Mouse (Mus musculus): ENCODE measurements around the gene Ndufv3.
"Not testable (repeated sequence)": the region's sequence is repeated elsewhere in the genome, so short reads cannot be mapped to it uniquely, and the experiment has no call there.

Ndufv3 gene

DNA sequence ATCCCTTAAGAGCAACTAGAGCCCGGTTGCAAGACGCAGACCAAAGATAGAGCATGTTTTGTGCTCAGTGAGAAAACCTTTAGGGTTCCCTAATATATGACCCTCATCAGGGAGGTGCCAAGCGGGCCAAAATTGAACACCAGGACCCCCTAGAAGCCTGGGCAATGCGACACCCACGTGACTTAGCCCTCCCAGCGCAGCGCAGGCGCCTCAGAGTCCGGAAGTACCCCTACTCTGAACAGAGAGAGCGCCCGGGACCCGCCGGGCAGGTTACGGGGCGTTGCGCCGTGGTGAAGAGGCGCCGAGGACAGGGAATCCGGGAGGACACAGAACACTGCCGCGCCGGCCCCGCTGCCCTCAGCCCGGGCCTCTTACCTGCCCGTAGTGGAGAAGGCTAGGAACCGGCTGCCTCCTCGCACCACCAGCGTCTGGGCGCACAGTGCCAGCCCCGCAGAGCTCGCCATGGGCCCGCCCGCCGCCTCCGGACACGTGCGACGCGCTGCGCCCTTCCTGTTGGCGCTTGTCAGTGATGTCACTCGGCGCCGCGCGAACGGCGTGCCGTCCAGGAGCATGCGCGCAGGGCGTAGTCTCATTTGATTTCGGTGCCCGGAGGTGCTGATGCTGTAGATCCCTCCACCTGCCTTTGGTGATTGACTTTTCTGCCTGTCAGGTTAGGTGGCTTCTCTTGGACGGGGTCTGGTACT, 8.0 kb upstream of the Ndufv3 start:
- peak; percentile 75 to 78 for DNase-seq (ENCODE audit: low spot score in 2 of 2)

DNA sequence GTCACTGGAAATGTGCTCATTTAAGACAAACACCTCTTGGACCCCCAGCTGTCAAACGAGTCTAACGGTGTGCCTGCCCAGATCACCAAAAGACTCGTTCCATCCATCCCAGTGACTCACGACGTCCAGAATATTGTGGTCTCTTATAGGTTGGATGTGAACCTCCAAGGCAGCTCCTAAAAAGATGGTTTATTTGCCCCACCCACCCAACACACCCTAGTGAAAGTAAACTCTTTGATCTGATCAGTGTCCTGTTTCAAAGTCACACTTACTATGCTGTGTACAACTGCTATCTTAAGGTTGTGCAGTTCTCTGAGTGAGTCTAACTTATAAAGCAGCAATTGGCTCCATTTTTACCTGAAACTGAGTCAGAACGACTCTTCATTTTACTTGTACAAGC, 7.3 kb upstream of the Ndufv3 start:
- DNase-seq (ENCODE audit: low spot score in 2 of 2), result no peak

DNA sequence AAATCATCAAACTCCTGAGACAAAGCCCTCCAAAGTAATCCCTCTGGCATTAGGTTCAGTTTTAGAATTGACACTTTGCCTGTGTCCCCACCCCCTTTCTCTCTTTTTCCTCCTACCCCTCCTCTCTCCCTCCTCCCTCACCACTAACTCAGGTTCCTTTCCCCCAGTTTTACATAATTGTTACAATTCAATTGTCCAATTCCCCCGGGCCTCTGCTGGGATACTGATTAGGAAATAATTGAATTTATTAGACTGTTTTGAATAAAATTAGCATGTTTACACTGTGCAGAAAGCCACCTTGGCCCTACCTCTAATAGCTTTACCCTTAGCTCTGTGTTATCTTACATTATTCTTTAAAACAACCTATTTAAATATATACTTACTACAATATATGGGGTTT, 5.2 kb upstream of the Ndufv3 start:
- DNase-seq (ENCODE audit: low spot score in 2 of 2), result no peak

DNA sequence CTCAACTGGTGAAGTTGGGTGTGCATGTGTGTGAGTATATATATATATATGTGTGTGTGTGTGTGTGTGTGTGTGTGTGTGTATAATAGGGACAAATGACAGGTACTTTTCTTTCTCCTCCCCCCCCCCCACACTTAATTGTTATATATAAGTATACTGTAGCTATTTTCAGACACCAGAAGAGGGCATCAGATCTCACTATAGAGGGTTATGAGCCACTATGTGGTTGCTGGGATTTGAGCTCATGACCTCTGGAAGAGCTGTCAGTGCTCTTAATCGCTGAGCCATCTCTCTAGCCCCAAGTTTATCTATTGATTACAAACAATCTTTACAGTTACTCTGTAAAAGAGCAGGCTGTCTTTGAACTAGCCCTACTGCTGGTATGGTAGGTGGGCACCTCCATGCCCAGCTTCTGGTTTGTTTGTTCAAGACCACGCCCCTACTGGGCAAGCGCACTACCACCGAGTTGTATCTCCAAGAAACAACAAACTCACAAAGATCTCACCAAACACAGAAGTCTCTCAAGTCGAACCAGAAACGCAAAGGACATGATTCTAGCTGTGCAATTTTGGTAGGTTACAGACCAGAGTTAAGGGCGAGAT, 470 bp upstream of the Ndufv3 start:
- DNase-seq (ENCODE audit: low spot score in 2 of 2), result no peak

DNA sequence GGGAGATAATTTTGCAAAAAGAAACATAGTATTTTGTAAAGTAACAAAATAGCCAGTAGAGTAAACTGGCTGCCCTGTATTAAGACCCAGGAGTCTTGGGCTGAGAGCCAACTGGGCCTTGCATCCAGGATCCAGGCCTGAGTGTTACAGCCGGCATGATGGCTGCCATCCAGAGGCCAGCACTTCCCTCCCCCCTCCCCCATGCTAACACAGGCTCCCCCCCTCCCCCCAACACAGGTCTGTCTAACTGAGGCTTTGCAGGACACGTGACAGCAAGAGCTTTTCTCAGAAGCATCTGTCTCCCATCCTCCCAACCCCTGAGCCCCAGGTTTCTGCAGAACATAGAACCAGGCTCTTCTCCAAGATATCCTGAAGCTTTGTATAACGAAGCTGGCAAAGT, 980 bp downstream of the Ndufv3 start:
- DNase-seq (ENCODE audit: low spot score in 2 of 2), result no peak

DNA sequence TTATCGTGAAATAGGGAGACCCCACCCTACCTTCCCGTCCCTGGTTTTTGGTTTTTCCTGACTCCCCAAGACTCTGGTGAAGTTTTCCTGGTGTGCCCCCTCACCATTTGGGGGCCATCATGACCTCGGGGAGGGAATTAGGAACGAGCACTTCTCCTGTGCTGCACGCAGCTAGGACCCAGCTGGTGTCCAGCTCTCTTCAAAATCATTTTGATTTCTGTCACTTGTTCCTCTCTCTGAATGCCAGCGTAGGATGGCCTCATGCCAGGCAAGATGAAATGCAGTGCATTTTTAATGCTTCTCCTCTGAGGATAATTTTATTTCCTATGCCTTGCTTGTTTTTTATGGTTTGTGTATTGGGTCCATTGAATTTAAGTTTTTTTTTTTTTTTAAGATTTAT, 2.0 kb downstream of the Ndufv3 start:
- DNase-seq (ENCODE audit: low spot score in 2 of 2), result no peak

DNA sequence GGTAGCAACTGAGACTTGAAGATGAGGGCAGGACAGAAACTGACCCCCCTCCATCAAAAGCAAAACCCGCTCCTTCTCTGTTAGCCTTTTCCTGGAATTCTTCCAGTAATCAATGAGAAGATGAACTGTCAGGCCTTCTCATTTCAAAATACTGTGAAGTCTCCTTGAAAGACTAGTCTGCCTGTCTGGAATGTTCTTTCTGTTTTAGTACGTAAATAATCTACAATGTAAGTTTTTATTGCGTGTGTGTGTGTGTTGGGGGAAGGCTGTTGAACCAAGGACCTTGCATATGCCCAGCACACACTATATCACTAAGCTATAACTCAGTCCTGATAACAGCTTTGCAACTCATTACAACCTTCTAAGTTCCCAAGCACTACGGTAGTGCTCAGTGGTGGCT, 5.2 kb downstream of the Ndufv3 start:
- DNase-seq (ENCODE audit: low spot score in 2 of 2), result no peak

DNA sequence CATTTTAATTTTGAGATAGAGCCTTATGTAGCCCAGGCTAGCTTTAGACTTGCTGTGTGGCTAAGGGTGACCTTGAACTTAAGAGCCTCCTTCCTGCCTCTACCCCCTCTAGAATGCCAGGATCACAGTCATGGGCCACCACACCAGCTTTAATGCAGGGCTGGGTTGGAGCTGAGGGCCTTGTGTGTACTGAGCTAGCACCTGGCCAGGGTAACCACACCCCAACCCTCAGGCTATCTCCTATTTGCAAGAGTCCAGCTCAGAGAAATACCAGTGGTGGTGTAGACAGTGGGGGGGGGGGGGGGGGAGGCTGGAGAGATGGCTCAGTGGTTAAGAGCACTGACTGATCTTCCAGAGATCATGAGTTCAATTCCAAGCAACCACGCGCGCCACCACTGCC, 5.9 kb downstream of the Ndufv3 start:
- no peak for DNase-seq (ENCODE audit: low spot score in 2 of 2)

DNA sequence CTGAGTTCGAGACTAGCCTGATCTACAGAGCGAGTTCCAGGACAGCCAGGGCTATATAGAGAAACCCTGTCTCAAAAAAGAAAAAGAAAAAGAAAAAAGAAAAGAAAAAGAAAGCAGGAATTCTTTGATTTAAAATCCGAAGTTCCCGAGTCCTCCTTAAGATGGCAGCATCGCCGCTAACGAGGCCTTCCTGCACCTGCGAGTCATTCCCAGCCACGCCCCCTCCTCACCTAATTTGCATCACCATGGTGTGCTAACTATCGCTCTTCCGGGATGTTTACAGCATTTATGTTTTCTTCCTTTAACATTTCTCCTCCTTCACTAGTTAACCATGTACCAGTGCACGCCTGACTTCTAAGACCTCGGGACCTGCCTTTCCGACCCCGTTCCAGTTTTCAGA, 9.4 kb downstream of the Ndufv3 start:
- DNase-seq (ENCODE audit: low spot score in 2 of 2), result peak in 1 of 2 experiments; percentile 24

DNA sequence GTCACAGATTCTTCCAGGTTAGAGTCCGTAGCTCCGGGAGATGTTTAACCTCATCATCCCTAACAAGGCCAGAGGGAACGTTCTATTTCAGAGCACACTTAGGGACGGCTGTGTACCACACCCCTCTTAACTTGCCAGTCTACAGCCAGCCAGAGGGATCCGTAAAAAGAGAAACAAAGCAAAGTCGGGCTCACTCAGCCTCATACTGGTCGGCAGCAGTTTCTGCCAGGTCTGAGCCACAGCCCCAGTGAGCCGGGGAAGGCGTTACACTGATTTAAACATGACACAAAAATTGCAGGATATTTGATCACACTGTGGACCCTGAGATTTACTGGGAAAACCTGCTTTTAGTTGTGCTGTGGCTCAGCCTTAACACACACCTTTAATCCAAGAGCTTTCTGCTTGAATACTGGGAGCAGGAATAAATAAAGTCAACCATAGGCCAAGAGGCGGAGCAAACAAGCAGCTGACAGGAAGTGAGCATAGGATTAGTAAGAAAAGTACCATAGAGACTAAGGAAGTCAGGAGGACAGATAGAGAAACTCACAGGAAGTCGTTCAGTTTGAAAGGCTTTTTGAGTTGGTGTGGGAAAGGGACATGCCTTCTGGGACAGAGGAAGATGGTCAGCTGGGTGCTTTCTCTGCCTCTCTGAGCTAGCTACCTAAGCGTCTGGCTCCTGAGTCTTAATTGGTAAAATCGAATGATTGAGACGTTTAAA, 11.7 kb downstream of the Ndufv3 start:
- DNase-seq (ENCODE audit: low spot score in 2 of 2), result no peak

DNA sequence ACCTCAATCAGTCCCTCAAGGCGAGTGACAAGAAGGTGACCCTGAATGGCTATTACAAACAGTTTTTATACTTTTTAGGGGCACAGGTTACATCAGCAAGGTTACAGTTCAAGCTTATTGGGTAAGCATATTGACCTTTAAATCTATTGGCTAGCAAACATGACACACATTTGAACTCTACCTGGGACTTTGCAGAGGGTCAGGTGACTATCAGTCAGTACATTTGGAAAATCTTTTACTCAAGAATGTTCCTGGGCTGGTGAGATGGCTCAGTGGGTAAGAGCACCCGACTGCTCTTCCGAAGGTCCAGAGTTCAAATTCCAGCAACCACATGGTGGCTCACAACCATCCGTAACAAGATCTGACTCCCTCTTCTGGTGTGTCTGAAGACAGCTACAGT, 12.4 kb downstream of the Ndufv3 start:
- DNase-seq (ENCODE audit: low spot score in 2 of 2), result not testable (repeated sequence)

DNA sequence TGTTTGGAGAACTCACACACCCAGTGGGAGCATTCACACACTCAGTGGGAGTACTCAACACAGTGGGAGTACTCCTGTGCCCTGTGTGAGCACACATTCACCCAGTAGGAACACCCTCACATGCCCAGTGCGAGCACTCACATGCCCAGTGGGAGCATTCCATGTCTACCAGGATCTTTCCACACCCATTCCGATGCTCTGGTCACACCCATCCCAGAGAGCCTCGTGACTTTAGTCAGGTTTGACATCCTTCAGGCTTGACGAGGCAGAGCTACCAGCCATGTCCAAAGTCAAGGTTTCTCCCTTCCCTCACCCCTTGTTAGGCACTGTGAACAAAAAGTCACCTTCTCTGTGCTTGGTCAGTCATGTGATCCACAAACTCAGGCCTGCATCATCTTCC, 15.4 kb downstream of the Ndufv3 start:
- no peak for DNase-seq (ENCODE audit: low spot score in 2 of 2)

DNA sequence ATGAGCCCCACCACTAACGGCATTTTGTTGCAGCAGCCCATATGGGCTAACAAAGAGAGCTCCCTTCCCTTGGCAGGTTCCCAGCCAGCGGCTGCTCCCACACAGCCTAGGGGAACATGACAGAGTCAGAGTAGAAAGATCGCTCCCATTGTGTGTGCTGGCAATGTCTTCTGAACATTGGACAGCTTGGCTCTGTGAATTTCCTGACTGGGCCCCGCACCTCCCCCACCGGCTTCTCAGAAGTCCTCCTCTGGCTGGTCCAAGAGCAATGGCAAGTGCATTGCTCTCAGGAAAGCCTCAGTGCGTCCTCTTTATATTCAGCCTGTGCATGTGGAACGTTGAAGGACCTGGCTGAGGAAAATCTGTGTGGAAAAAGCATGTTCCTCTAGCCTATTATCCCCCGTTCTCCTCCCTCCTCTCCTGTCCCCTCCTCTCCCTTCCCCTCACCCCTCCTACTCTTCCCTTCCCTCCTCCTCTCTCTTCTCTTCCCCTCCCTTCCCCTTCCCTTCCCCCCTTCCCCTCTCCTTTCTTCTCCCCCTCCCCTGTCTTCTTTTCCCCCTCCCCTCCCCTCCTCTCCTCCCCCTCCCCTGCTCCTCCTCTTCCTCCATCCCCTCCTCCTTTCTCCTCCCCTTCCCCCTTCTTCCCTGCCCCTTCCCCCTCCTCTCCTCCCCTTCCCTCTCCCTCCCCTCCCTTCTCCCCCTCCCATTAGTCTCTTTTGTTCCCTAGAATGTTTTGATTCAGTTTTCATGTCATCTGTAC, 16.1 kb downstream of the Ndufv3 start:
- no peak for DNase-seq (ENCODE audit: low spot score in 2 of 2)

DNA sequence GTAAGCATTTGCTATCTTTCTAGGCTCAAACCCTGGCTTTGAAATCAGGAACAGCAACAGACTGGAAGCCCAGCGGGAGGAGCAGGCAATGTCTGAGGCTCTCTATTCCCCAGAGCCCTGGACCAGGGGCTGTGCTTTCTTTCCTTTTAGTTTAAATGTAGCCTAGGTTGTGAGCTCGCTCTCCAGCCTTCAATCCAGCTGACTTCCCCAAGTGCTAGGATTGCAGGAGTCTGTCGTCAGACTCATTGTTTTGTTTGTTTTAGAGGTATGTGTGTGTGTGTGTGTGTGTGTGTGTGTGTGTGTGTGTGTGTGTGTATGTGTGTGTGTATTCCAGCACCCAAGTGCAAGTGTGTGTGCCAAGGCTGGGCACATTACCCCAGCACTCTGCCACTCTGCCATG, 20.2 kb downstream of the Ndufv3 start:
- DNase-seq (ENCODE audit: low spot score in 2 of 2), result no peak

DNA sequence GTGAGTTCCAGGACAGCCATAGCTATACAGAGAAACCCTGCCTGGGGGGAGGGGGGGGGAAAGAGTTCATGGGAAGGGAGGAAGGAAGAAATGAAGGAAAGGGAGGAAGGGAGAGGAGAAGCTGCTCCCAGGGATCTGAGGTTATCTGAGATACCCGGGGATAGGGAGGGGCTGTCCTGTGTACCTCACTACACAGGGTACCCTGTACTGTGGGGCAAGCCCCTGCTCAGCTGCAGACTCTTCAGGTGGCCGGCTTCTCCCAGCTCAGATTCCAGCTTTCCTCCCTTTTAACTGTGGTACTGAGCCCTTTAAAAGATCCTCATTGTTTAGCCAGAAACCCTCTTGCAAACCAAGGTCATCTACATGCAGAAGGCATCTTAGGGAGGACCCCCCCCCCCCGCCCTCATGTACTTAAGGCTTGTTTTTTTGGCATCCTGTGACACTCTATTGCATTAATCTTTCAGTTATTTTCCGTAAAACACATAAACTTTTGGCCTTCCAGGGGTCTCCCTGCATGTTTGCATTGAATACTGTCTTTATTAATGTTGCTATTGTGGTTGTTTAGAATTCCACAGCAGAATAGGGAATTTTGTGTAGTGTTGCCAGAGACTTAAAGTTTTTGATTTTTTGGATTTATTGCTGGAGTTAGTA, 21.0 kb downstream of the Ndufv3 start:
- no peak for DNase-seq (ENCODE audit: low spot score in 2 of 2)

DNA sequence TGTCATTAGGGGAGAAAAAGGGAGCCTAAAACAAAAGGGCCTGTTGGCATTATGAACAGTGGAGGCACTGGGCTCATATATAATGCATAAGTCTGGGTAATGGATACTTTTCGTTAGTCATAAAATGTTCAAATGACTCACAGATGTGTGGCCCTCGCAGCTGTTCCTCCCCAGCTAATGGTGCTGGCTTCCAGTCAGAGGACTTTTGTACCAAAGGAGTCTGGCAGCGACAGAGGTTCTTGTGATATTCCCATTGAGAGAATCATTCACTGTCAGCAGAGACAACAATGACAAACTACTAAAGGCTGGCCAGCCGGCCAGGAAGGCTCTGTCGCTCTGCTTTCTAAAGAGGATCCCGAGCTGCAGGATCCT, 21.5 kb downstream of the Ndufv3 start:
- DNase-seq (ENCODE audit: low spot score in 2 of 2), result no peak

DNA sequence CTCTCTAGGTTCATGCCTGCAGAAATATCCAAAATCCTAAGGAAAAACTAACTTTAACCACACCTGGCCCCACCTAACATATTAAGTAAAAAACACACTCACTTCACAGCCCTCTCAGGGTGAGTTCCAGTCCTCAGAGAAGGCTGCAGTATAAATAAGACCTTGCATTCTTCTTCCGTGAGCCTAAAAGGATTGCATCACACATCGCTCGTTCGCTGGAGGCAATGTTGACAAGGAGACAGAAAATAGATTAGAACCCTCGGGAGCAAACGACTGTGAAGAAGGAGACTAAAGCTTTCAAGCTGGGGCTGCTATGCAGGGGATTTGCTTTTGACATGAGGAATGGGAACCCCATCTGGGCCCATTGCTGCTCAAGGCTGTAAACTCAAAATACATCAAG, 23.7 kb downstream of the Ndufv3 start:
- no peak for DNase-seq (ENCODE audit: low spot score in 2 of 2)

DNA sequence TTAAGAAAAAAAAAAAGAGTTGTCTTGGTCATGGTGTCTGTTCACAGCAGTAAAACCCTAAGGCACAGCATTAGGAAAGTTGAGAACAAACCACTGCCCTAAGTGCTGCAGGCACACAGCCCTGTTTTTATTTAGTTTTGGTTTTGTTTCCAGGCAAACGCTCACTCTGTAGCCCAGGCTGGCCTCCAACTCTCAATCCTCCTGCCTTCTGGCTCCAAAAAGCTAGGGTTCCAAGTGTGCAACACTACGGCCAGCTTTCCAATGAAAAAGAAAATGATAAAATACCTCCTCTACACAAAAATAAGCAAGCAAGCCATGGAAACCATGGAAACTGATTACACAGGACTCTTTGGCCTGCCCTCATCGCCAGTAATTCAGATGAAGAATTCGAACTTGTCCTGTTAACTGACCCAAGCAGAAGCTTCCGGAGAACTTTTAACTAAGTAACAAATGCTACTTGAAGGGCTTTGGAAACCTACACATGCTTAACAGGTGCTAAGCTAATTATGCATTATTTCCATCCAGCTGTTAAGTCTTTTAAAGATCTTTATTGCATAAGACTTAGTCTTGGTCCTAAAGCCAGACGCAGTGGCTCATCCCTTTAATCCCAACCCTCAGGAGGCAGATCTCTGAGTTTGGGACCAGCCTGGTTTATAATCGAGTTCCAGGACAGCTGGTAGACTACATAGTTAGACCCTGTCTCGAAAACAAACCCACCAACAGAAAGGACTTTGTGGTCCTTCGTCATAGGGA, 26.7 kb downstream of the Ndufv3 start:
- DNase-seq (ENCODE audit: low spot score in 2 of 2), result no peak

DNA sequence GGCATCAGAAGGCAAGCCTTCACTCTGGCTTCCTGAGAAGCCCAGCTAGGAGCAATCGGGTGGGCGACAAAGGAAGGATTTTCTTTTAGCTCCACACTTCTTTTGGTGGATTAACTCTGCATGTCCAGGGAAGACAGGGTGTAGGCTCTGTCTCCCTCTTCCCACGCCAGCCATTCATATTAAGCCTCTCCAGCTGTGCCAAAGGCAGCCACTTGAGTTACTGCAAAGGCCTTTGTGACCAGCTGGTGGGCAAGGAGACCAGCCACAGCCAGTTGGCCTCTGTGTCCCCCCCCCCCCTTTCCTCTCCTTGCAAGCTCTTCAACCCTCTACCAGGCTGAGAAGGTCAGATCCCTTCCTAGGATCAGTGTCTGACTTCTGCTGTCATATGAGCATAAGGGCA, 28.1 kb downstream of the Ndufv3 start:
- no peak for DNase-seq (ENCODE audit: low spot score in 2 of 2)

DNA sequence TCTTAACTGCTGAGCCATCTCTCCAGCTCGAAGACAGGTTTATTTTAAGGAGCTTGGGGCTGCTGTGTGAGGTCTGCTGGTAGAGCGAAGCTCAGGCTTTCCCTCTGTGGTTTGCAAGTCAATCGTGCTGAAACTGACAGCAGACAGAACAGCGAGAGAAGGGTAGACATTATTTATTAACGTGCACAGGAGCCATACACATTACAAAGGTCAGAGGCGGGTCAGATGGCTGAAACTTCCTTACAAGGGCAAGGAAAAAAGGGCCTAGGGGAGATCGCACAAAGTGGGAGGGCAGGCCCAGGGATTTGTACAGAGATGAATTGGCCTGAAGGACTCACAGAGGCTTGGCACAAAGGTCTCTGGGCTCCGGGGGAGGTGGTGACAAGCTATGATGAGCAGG, 29.5 kb downstream of the Ndufv3 start:
- no peak for DNase-seq (ENCODE audit: low spot score in 2 of 2)

DNA sequence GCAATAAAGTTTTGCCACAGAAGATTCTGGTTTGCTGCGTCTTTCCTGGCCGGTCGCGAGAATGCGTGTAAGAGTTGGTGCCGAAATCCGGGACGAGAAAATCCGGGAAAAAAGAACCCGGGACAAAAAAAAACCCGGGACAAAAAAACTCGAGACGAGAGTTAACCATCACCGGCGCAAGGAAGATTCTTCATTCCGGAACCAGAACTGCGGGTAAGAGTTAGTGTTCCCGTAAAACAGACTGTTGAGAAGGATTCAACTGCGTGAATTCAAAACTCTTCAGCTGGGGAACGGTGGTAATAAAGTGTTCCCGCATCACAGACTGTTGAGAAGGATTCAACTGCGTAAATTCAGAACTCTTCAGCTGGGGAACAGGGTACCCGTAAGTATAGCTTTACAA, 32.7 kb downstream of the Ndufv3 start:
- not testable (repeated sequence) for DNase-seq (ENCODE audit: low spot score in 2 of 2)

Measured in urinary bladder, adult 18-20 months (tissue).